Mouse (Mus musculus): ENCODE measurements at regions not wholly inside any gene's neighbourhood (a gene's known extent, or its start where the extent isn't known, plus 50 kb on each side); places are given as distances from the start of the nearest gene placed in this dataset.

- TF ChIP-seq CTCF (IDR thresholded peaks at IDR 0.05; ENCODE audit: control insufficient read depth, insufficient read depth, insufficient replicate concordance, low read depth, low read length) (no peak), POLR2A (IDR thresholded peaks at IDR 0.05; ENCODE audit: control insufficient read depth, low read depth, low read length) (no peak)
Observed at GRCm38 (mm10) chr14:99579765-99580266, 281.3 kb downstream of the Klf5 start.
